Mouse (Mus musculus): ENCODE measurements at regions not wholly inside any gene's neighbourhood (a gene's known extent, or its start where the extent isn't known, plus 50 kb on each side); places are given as distances from the start of the nearest gene placed in this dataset.

GRCm38 (mm10) chr5:126350936-126351335 is 819.4 kb downstream of the Tmem132b start:
- DNase-seq = no peak

- DNase-seq = no peak
These were observed 837.9 kb downstream of the Tmem132b start for GRCm38 (mm10) chr5:126369436-126369835.

- DNase-seq = no peak
These were observed 849.3 kb upstream of the Tmem132c start for GRCm38 (mm10) chr5:126392306-126392705.

- peak; percentile 18 to 19 for DNase-seq
These were observed 846.3 kb upstream of the Tmem132c start for GRCm38 (mm10) chr5:126395331-126395730.

- peak in 1 of 2 experiments; percentile 1 for DNase-seq
These were observed 809.9 kb upstream of the Tmem132c start for GRCm38 (mm10) chr5:126431748-126432147.

GRCm38 (mm10) chr5:126438696-126439095 is 802.9 kb upstream of the Tmem132c start:
- DNase-seq = no peak

- no peak for DNase-seq
These were observed 801.1 kb upstream of the Tmem132c start for GRCm38 (mm10) chr5:126440516-126440915.

- DNase-seq = peak in 1 of 2 experiments; percentile 3
These were observed 765.8 kb upstream of the Tmem132c start for GRCm38 (mm10) chr5:126475761-126476160.

GRCm38 (mm10) chr5:126522076-126522475 is 719.5 kb upstream of the Tmem132c start:
- DNase-seq = no peak

- no peak for DNase-seq
These were observed 715.7 kb upstream of the Tmem132c start for GRCm38 (mm10) chr5:126525863-126526262.

GRCm38 (mm10) chr5:126530806-126531527 is 710.6 kb upstream of the Tmem132c start:
- peak in 1 of 2 experiments; percentile 1 for DNase-seq

- no peak for DNase-seq
These were observed 710.1 kb upstream of the Tmem132c start for GRCm38 (mm10) chr5:126531528-126531894.

- no peak for DNase-seq
These were observed 709.6 kb upstream of the Tmem132c start for GRCm38 (mm10) chr5:126531975-126532374.

GRCm38 (mm10) chr5:126538072-126538471 is 703.5 kb upstream of the Tmem132c start:
- DNase-seq = no peak

GRCm38 (mm10) chr5:126544261-126544976 is 697.2 kb upstream of the Tmem132c start:
- no peak for DNase-seq

GRCm38 (mm10) chr5:126547841-126548240 is 693.8 kb upstream of the Tmem132c start:
- no peak for DNase-seq

GRCm38 (mm10) chr5:126551676-126552075 is 689.9 kb upstream of the Tmem132c start:
- no peak for DNase-seq

- DNase-seq = no peak
These were observed 682.6 kb upstream of the Tmem132c start for GRCm38 (mm10) chr5:126559011-126559410.

- peak in 1 of 2 experiments; percentile 37 for DNase-seq
These were observed 675.8 kb upstream of the Tmem132c start for GRCm38 (mm10) chr5:126565817-126566216.

- DNase-seq = no peak
These were observed 675.4 kb upstream of the Tmem132c start for GRCm38 (mm10) chr5:126566226-126566625.

- no peak for DNase-seq
These were observed 667.8 kb upstream of the Tmem132c start for GRCm38 (mm10) chr5:126573766-126574165.

- peak in 1 of 2 experiments; percentile 6 for DNase-seq
These were observed 643.8 kb upstream of the Tmem132c start for GRCm38 (mm10) chr5:126597786-126598330.

- DNase-seq = no peak
These were observed 642.0 kb upstream of the Tmem132c start for GRCm38 (mm10) chr5:126599561-126599960.

GRCm38 (mm10) chr5:126606756-126607155 is 634.9 kb upstream of the Tmem132c start:
- no peak for DNase-seq
